Mouse (Mus musculus): ENCODE measurements around the gene Prkca.
"Not testable (repeated sequence)": the region's sequence is repeated elsewhere in the genome, so short reads cannot be mapped to it uniquely, and the experiment has no call there.

The Prkca gene

GRCm38 (mm10) chr11:108101280-108101950, 242.3 kb downstream of the Prkca start:
- no peak for DNase-seq

- no peak for DNase-seq
Measured at GRCm38 (mm10) chr11:108098306-108098705, 245.4 kb downstream of the Prkca start.

- DNase-seq, result no peak
Measured at GRCm38 (mm10) chr11:108094796-108095195, 248.9 kb downstream of the Prkca start.

- no peak for DNase-seq
Measured at GRCm38 (mm10) chr11:108093248-108093647, 250.5 kb downstream of the Prkca start.

GRCm38 (mm10) chr11:108091238-108091637, 252.5 kb downstream of the Prkca start:
- no peak for DNase-seq

- DNase-seq, result no peak
Measured at GRCm38 (mm10) chr11:108090706-108091105, 253.0 kb downstream of the Prkca start.

- DNase-seq, result no peak
Measured at GRCm38 (mm10) chr11:108088063-108088462, 255.7 kb downstream of the Prkca start.

- not testable (repeated sequence) for DNase-seq
Measured at GRCm38 (mm10) chr11:108087105-108087700, 256.5 kb downstream of the Prkca start.

- DNase-seq, result peak in 1 of 2 experiments; percentile 25
Measured at GRCm38 (mm10) chr11:108082673-108083072, 261.1 kb downstream of the Prkca start.

- peak; percentile 40 to 61 for DNase-seq
Measured at GRCm38 (mm10) chr11:108079946-108080650, 263.6 kb downstream of the Prkca start.

- no peak for DNase-seq
Measured at GRCm38 (mm10) chr11:108079454-108079853, 264.3 kb downstream of the Prkca start.

- DNase-seq, result no peak
Measured at GRCm38 (mm10) chr11:108077514-108077913, 266.2 kb downstream of the Prkca start.

- DNase-seq, result peak in 1 of 2 experiments; percentile 31
Measured at GRCm38 (mm10) chr11:108072606-108073243, 271.0 kb downstream of the Prkca start.

- DNase-seq, result no peak
Measured at GRCm38 (mm10) chr11:108071230-108071629, 272.5 kb downstream of the Prkca start.

GRCm38 (mm10) chr11:108070038-108070437, 273.7 kb downstream of the Prkca start:
- no peak for DNase-seq

- DNase-seq, result no peak
Measured at GRCm38 (mm10) chr11:108068430-108068829, 275.3 kb downstream of the Prkca start.

- DNase-seq, result no peak
Measured at GRCm38 (mm10) chr11:108067161-108067560, 276.6 kb downstream of the Prkca start.

- DNase-seq, result no peak
Measured at GRCm38 (mm10) chr11:108064401-108064800, 279.3 kb downstream of the Prkca start.

GRCm38 (mm10) chr11:108063096-108063495, 280.6 kb downstream of the Prkca start:
- no peak for DNase-seq

- DNase-seq, result peak; percentile 21 to 32
Measured at GRCm38 (mm10) chr11:108061571-108062479, 281.9 kb downstream of the Prkca start.

- DNase-seq, result no peak
Measured at GRCm38 (mm10) chr11:108057138-108057537, 286.6 kb downstream of the Prkca start.

GRCm38 (mm10) chr11:108054647-108055046, 289.1 kb downstream of the Prkca start:
- no peak for DNase-seq

Data from cerebellum, postnatal 10 days (tissue).